Mouse (Mus musculus): ENCODE results near the gene Tmem115.

DNA sequence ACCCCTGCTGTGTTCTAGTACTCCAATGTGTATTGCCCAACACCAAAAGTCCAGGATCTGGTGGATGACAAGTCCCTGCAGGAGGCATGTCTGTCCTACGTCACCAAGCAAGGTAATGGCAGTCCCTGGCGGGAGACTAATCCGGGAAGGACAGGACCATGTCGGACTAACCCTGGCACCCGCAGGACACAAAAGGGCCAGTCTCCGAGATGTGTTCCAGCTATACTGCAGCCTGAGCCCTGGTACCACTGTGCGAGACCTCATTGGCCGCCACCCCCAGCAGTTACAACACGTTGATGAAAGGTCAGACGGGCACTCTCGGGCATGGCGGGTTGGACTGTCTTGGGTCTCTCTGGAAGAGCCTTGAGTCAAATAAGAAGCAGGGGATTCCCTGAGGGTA is 11.0 kb downstream of the Tmem115 start:
- no peak for TF ChIP-seq HCFC1 (IDR thresholded peaks at IDR 0.05; ENCODE audit: borderline replicate concordance, insufficient read depth, low read length)
- TF ChIP-seq MAFK (IDR thresholded peaks at IDR 0.05; ENCODE audit: insufficient read depth, low read depth, low read length): no peak
- TF ChIP-seq CHD2 (IDR thresholded peaks at IDR 0.05; ENCODE audit: low read depth, low read length): no peak
